Mouse (Mus musculus) embryonic fibroblast, embryonic 13.5 days (primary cell): ENCODE measurements around the gene Ptch1.

Experiments used
- CTCF ChIP-seq: IDR thresholded peaks from 2 replicates; pipeline ENCODE4 v1.5.1; 2011; ENCODE audit warnings: mild to moderate bottlenecking, control low read depth, low read length, moderate library complexity, borderline replicate concordance; ENCODE audit not compliant: insufficient read depth
- POLR2A ChIP-seq: IDR thresholded peaks from 2 replicates; pipeline ENCODE4 v1.6.1; 2011; ENCODE audit warnings: low read depth, mild to moderate bottlenecking, control low read depth, low read length, moderate library complexity

GRCm38 (mm10) chr13:63524061-63524460, 49.3 kb downstream of the Ptch1 start:
- TF ChIP-seq CTCF (no peak), POLR2A (no peak)
